Mouse (Mus musculus) erythroblast, embryonic 14.5 days (primary cell): Measurements from ENCODE around the gene Ramp1. TPM values are rescaled to one million over a fixed set of nuclear protein-coding genes. Genes with fewer than 3 reads are reported as not detected.

ENCODE experiments used
- H3K27me3 ChIP-seq: 2 replicates; pipeline ENCODE4 v1.6.1; 2012; ENCODE audit warnings: inconsistent platforms; ENCODE audit not compliant: control insufficient read depth
- H3K36me3 ChIP-seq: 2 replicates; pipeline ENCODE4 v1.6.1; 2012; ENCODE audit warnings: mild to moderate bottlenecking, inconsistent platforms; ENCODE audit not compliant: control insufficient read depth
- H3K4me1 ChIP-seq: 2 replicates; pipeline ENCODE4 v1.6.1; 2012; ENCODE audit warnings: inconsistent platforms; ENCODE audit not compliant: control insufficient read depth
- H3K4me3 ChIP-seq: replicated peaks from 2 replicates; pipeline ENCODE3; 2012; ENCODE audit warnings: moderate library complexity, mild to moderate bottlenecking, inconsistent platforms
- H3K9me3 ChIP-seq: 2 replicates; pipeline ENCODE4 v1.6.1; 2012; ENCODE audit warnings: low read length, inconsistent platforms, mixed read lengths; ENCODE audit not compliant: control insufficient read depth
- GATA1 ChIP-seq: IDR thresholded peaks from 2 replicates; pipeline ENCODE4 v1.6.1; 2012; ENCODE audit warnings: low read length, inconsistent platforms, mixed read lengths
- TAL1 ChIP-seq: IDR thresholded peaks from 3 replicates; pipeline ENCODE4 v1.6.1; 2012; ENCODE audit warnings: low read length, inconsistent platforms, mixed read lengths
- polyA plus RNA-seq: library from polyadenylated mRNA; stranded (reverse); fragments of >175 nt; gene quantifications from 2 replicates; pipeline ENCODE4 v1.2.3, GENCODE M21; 2012

Gene Ramp1
- polyA plus RNA-seq, 1 experiment, result 0.04 TPM

- H3K36me3 ChIP-seq, result peaks cover 75% of the 10 kb centered on the region
- no peak for TF ChIP-seq TAL1
- no peak for TF ChIP-seq GATA1
Measured at GRCm38 (mm10) chr1:91262508-91262907, 82.9 kb downstream of the Ramp1 start.

GRCm38 (mm10) chr1:91272260-91272659 is 92.6 kb downstream of the Ramp1 start:
- TF ChIP-seq TAL1, result no peak
- TF ChIP-seq GATA1, result no peak
- Histone ChIP-seq H3K36me3 (peaks cover 67% of the 10 kb centered on the region), H3K27me3 (no peaks in the 10 kb centered on the region)

More at GRCm38 (mm10) chr1:91262508-91262907, 82.9 kb downstream of the Ramp1 start:
- Histone ChIP-seq H3K4me1 (peaks cover 15% of the 10 kb centered on the region), H3K27me3 (no peaks in the 10 kb centered on the region), H3K4me3 (no peak overlapping the region), H3K9me3 (no peaks in the 10 kb centered on the region)

More at GRCm38 (mm10) chr1:91272260-91272659, 92.6 kb downstream of the Ramp1 start:
- Histone ChIP-seq H3K9me3 (no peaks in the 10 kb centered on the region), H3K4me1 (peaks cover 6% of the 10 kb centered on the region), H3K4me3 (no peak overlapping the region)

Other genes starting within 250 kb of the Ramp1 start
- gene Prlh, start 226.7 kb upstream of the Ramp1 start, polyA plus RNA-seq, result 0.50 and 0.97 TPM in 2 replicates
- gene Rab17, start 210.2 kb upstream of the Ramp1 start, polyA plus RNA-seq, result not detected in 2 replicates
- gene Lrrfip1, start 181.1 kb upstream of the Ramp1 start, polyA plus RNA-seq, result 0.03 TPM in 2 replicates
- gene Rbm44, start 34.7 kb upstream of the Ramp1 start, polyA plus RNA-seq, result not detected in 2 replicates
- gene Ube2f, start 70.5 kb downstream of the Ramp1 start, polyA plus RNA-seq, result 3.7 and 3.8 TPM in 2 replicates
- 2.6 and 3.3 TPM in 2 replicates for gene Scly, start 118.5 kb downstream of the Ramp1 start, polyA plus RNA-seq
- gene Espnl, start 142.3 kb downstream of the Ramp1 start, polyA plus RNA-seq, result 0.01 TPM in 1 of 2 replicates, not detected in the other
- gene Klhl30, start 171.2 kb downstream of the Ramp1 start, polyA plus RNA-seq, result not detected in 2 replicates
- gene Erfe, start 186.6 kb downstream of the Ramp1 start, polyA plus RNA-seq, result 2.2 and 2.4 TPM in 2 replicates
- 5.3 and 6.5 TPM in 2 replicates for gene Ilkap, start 219.0 kb downstream of the Ramp1 start, polyA plus RNA-seq
- 0.80 and 1.3 TPM in 2 replicates for gene Hes6, start 234.2 kb downstream of the Ramp1 start, polyA plus RNA-seq